Mouse (Mus musculus) layer of hippocampus, adult 2 months (tissue): ENCODE measurements at regions not wholly inside any gene's neighbourhood (a gene's known extent, or its start where the extent isn't known, plus 50 kb on each side); places are given as distances from the start of the nearest gene placed in this dataset.
A peak's percentile ranks its signal among the peaks of the same experiment; 100 is the strongest.
"Not testable (repeated sequence)": the region's sequence is repeated elsewhere in the genome, so short reads cannot be mapped to it uniquely, and the experiment has no call there.

Source experiments
- DNase-seq, 2 experiments: peaks; one replicate each; pipeline ENCODE4 v3.0.0; 2022; ENCODE audit warnings: low spot score in 2 of 2
- H3K27ac ChIP-seq: fragments of 200-600 bp; 2 replicates; pipeline ENCODE4 v1.8.1; 2022
- H3K4me3 ChIP-seq: fragments of 200-600 bp; 2 replicates; pipeline ENCODE4 v1.8.1; 2022; ENCODE audit warnings: mild to moderate bottlenecking
- CTCF ChIP-seq: fragments of 200-600 bp; conservative IDR thresholded peaks from 2 replicates; pipeline ENCODE4 v1.8.1; 2022; ENCODE audit warnings: antibody characterized with exemption, mild to moderate bottlenecking, moderate library complexity

GRCm38 (mm10) chr3:111402135-111402534, 1151.3 kb upstream of the Prmt6 start:
- no peak for TF ChIP-seq CTCF
- Histone ChIP-seq H3K4me3 (no peak overlapping the region), H3K27ac (no peak overlapping the region)
- no peak for DNase-seq

- H3K4me3 ChIP-seq, result no peak overlapping the region
- no peak for DNase-seq
- TF ChIP-seq CTCF, result no peak
- H3K27ac ChIP-seq, result no peak overlapping the region
These were observed 1142.3 kb upstream of the Prmt6 start for GRCm38 (mm10) chr3:111393127-111393526.

GRCm38 (mm10) chr3:111392713-111393112, 1141.9 kb upstream of the Prmt6 start:
- not testable (repeated sequence) for H3K27ac ChIP-seq, H3K4me3 ChIP-seq, DNase-seq

DNA sequence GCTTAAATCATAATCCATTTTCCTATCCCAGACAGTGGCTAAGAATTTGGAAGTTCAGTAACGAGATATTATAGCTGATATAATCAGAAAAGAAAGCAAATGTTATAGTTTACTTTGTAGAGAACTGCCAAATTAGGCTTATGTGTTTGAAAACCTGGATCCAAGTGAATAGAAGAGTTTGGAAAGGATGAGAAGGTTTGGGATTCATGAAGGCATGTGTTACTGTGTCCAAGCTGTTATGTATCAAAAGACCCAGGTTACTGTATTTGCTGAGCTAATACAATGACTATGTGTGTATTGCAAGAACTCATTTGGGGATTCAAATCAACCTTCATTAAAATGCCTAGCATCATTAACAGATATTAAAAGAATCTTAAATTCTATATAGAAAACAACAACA, 1135.9 kb upstream of the Prmt6 start:
- Histone ChIP-seq H3K4me3 (no peak overlapping the region), H3K27ac (no peak overlapping the region)
- TF ChIP-seq CTCF, result no peak
- DNase-seq, result no peak

- no peak overlapping the region for H3K27ac ChIP-seq
- no peak for TF ChIP-seq CTCF
- DNase-seq, result peak; percentile 33 to 55
These were observed 1135.5 kb upstream of the Prmt6 start for GRCm38 (mm10) chr3:111386334-111386733.

DNA sequence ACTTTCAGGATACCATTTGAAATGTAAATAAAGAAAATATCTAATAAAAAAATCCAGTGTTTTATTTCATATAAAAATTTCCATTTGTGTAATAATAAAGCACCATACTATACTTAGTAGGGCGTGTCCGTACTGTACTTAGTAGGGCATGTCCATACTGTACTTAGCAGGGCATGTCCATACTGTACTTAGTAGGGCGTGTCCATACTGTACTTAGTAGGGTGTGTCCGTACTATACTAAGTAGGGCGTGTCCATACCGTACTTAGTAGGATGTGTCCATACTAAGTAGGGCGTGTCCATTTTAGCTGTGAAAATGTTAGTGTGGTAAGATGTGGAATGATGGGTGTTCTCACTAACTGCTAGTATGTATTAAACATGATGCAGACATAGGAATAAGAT, 1134.8 kb upstream of the Prmt6 start:
- no peak for DNase-seq
- Histone ChIP-seq H3K4me3 (no peak overlapping the region), H3K27ac (no peak overlapping the region)
- no peak for TF ChIP-seq CTCF

More at GRCm38 (mm10) chr3:111386334-111386733, 1135.5 kb upstream of the Prmt6 start:
- no peak overlapping the region for H3K4me3 ChIP-seq

DNA sequence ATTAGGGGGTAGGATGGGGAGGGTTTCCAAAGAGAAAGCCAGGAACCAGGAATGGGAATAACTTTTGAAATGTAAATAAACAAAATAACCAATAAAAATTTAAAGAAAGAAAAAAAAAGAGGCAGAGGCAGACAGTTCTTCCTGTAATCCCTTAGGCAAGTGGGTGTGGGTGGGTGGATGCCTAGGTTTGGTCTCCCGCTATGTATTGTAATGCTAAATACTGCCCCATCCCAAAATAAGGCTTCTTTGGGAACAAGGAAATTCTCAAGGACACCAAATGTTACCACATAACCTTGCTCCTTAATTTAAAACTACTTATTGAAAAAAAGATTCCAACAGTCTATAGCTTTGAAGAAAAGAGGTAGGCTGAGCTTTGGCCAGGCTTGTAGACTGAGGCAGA, 1120.5 kb upstream of the Prmt6 start:
- TF ChIP-seq CTCF, result no peak
- DNase-seq, result no peak
- H3K4me3 ChIP-seq, result no peak overlapping the region
- H3K27ac ChIP-seq, result no peak overlapping the region

DNA sequence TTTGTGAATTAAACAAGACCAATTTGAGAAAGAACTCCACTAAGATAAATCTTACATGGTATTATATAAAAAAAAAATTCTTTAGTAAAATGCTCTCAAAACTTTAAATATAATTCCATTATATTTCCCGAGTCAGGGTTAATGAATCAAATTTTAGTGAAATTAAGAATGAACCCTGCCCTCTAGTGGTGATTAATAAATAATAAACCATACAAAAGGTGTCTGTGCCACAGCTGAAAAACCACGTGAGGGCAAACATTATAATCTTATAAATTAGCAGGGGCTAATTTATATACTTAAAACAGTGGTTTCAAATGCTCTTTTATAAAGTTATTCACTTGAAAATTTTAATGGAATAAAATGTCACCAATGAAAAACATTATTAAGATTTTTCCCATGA, 1087.4 kb upstream of the Prmt6 start:
- TF ChIP-seq CTCF, result peak; percentile 74
- H3K4me3 ChIP-seq, result no peak overlapping the region
- DNase-seq, result no peak
- no peak overlapping the region for H3K27ac ChIP-seq

DNA sequence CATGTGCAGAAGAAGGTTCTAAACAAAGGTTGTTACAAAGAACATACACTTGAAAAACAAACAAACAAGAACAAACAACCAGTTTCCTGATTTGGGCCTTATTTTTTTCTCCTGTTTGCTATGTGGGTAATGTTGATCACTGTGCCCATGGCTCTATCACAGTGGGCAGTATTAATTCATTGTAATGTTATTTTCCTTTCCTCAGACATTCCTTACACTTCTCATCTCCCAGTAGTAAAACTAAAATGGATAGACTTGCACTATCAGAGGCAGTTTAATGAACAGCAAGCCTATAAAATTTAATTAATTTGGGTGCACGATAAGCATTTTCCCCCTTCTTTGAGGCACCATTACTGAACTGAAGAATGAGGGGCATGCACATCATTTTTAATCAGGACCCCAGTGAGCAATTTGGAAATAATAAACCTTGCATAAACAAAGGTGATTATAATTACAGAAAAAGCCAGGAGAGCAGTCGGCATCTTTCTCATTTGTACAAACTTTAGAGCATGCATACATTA, 1040.3 kb upstream of the Prmt6 start:
- no peak overlapping the region for H3K27ac ChIP-seq
- DNase-seq, result no peak
- H3K4me3 ChIP-seq, result no peak overlapping the region
- TF ChIP-seq CTCF, result no peak

- Histone ChIP-seq H3K27ac (no peak overlapping the region), H3K4me3 (no peak overlapping the region)
- DNase-seq, result no peak
- TF ChIP-seq CTCF, result no peak
These were observed 1030.8 kb upstream of the Prmt6 start for GRCm38 (mm10) chr3:111281584-111281983.
